Mouse (Mus musculus) kidney, adult 2 months (tissue): ENCODE measurements around the gene Olfr1453.
"Not testable (repeated sequence)": the region's sequence is repeated elsewhere in the genome, so short reads cannot be mapped to it uniquely, and the experiment has no call there.

Source experiments
- CTCF ChIP-seq: fragments of 200-500 bp; conservative IDR thresholded peaks from 2 replicates; pipeline ENCODE4 v1.5.1; 2011; ENCODE audit warnings: low read depth, mild to moderate bottlenecking, control low read depth, low read length, moderate library complexity, mixed read lengths; ENCODE audit not compliant: insufficient read depth, insufficient read length
- POLR2A ChIP-seq: fragments of 200-500 bp; IDR thresholded peaks from one replicate; pipeline ENCODE4 v1.6.1; 2011; ENCODE audit warnings: low read depth, low read length, control low read depth

DNA sequence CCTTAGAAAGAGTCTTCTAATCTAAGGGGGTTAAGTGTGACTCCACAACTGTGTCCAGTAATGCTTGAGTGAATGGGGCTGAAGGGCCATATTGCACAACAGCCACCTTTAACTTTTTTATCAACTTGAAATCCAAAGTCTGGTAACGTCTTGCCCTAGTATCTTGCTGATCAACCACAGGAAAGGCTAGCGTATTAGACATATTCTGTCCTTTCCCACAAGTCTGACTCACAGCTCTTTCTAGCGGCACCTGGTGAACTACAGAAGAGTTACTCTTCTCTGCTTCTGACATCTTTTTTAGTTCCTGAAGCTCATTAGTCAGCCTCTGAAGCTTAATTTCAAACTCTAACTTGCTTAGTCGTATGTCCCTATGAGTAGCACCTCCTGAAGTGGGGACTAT, 35.8 kb downstream of the Olfr1453 start:
- TF ChIP-seq CTCF, POLR2A: not testable (repeated sequence)
